Mouse (Mus musculus): Measurements from ENCODE around the gene Nap1l4. TPM values are rescaled to one million over a fixed set of nuclear protein-coding genes. Genes with fewer than 3 reads are reported as not detected.
"Not testable (repeated sequence)": the region's sequence is repeated elsewhere in the genome, so short reads cannot be mapped to it uniquely, and the experiment has no call there.

Nap1l4 gene
- total RNA-seq, 1 experiment: 123 TPM

DNA sequence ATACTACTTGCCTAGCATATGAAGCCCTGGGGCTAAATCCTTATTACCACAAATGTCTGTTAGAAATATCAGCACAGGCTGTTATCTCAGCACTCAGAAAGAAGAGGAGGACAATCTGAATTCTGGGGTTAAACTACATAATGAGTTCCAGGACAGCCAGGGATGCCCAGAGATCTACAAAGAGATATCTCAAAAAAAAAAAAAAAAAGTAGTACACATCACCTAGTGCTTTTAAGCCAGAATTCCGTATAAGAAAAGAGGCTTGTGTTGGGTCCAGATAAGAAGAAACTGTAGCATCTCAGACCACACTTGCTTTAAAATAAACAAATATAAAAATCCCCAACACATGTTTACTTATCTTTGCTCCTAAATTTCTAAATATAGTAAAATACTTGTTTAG, 10.2 kb downstream of the Nap1l4 start:
- Histone ChIP-seq H3K9ac (ENCODE audit: insufficient read depth, low read depth, low read length, poor library complexity, severe bottlenecking) (no peak overlapping the region), H3K36me3 (ENCODE audit: control insufficient read depth, insufficient read depth, low read length, poor library complexity, severe bottlenecking) (peaks cover 29% of the 10 kb centered on the region), H3K4me1 (ENCODE audit: control insufficient read depth in 2 of 2, insufficient read depth in 2 of 2, low read length in 2 of 2, poor library complexity in 1 of 2) (peaks cover 0 to 3% of the 10 kb centered on the region in 2 experiments; a peak in 1 of 4 replicates), H3K4me3 (ENCODE audit: insufficient read depth in 1 of 2, low read depth in 1 of 2, low read length in 2 of 2, poor library complexity in 1 of 2, severe bottlenecking in 1 of 2) (no peak overlapping the region), H3K9me3 (ENCODE audit: control insufficient read depth, insufficient read depth, low read depth, low read length) (no peaks in the 10 kb centered on the region), H3K27ac (ENCODE audit: insufficient read depth, low read depth, low read length, poor library complexity, severe bottlenecking) (no peak overlapping the region)
- TF ChIP-seq CHD2 (IDR thresholded peaks at IDR 0.05; ENCODE audit: low read depth, low read length) (no peak), ZC3H11A (IDR thresholded peaks at IDR 0.05; ENCODE audit: borderline replicate concordance, low read depth, low read length) (no peak), ZNF384 (IDR thresholded peaks at IDR 0.05; ENCODE audit: low read depth, low read length) (no peak), MAFK (IDR thresholded peaks at IDR 0.05; ENCODE audit: insufficient read depth, low read depth, low read length) (no peak)
- in situ Hi-C loops (cut with MboI; ENCODE audit: low sequenced_read_pairs in 2 of 2, unreplicated experiment in 2 of 2): no loop called here
- no peak for DNase-seq (ENCODE audit: low read depth, low spot score)

DNA sequence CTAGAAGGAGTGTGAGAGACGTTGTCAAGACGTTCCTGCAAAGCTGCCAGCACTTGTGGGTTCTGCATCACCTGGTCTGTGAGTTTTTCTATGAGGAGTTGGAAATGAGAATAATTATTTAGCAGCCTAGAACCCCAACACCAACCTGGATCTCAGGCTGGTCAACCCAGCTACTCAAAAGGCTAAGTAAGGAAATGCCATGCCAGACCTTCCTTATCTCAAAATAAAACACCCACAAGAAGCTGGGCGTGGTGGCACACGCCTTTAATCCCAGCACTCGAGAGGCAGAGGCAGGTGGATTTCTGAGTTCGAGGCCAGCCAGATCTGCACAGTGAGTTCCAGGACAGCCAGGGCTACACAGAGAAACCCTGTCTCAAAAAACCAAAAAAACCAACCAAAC, 10.7 kb downstream of the Nap1l4 start:
- H3K4me1 ChIP-seq (ENCODE audit: control insufficient read depth in 2 of 2, insufficient read depth in 2 of 2, low read length in 2 of 2, poor library complexity in 1 of 2); H3K9me3 ChIP-seq (ENCODE audit: control insufficient read depth, insufficient read depth, low read depth, low read length); in situ Hi-C loops (cut with MboI; ENCODE audit: low sequenced_read_pairs in 2 of 2, unreplicated experiment in 2 of 2); H3K4me3 ChIP-seq (ENCODE audit: insufficient read depth in 1 of 2, low read depth in 1 of 2, low read length in 2 of 2, poor library complexity in 1 of 2, severe bottlenecking in 1 of 2); DNase-seq (ENCODE audit: low read depth, low spot score); H3K9ac ChIP-seq (ENCODE audit: insufficient read depth, low read depth, low read length, poor library complexity, severe bottlenecking); H3K27ac ChIP-seq (ENCODE audit: insufficient read depth, low read depth, low read length, poor library complexity, severe bottlenecking): not testable (repeated sequence)
- peaks cover 33% of the 10 kb centered on the region for H3K36me3 ChIP-seq (ENCODE audit: control insufficient read depth, insufficient read depth, low read length, poor library complexity, severe bottlenecking)

- in situ Hi-C loops (cut with MboI; ENCODE audit: low sequenced_read_pairs in 2 of 2, unreplicated experiment in 2 of 2): no loop called here
- Histone ChIP-seq H3K4me1 (ENCODE audit: control insufficient read depth in 2 of 2, insufficient read depth in 2 of 2, low read length in 2 of 2, poor library complexity in 1 of 2) (peaks cover 0 to 2% of the 10 kb centered on the region in 2 experiments; a peak in 1 of 4 replicates), H3K27ac (ENCODE audit: insufficient read depth, low read depth, low read length, poor library complexity, severe bottlenecking) (no peak overlapping the region), H3K36me3 (ENCODE audit: control insufficient read depth, insufficient read depth, low read length, poor library complexity, severe bottlenecking) (peaks cover 43% of the 10 kb centered on the region), H3K9me3 (ENCODE audit: control insufficient read depth, insufficient read depth, low read depth, low read length) (no peaks in the 10 kb centered on the region), H3K4me3 (ENCODE audit: insufficient read depth in 1 of 2, low read depth in 1 of 2, low read length in 2 of 2, poor library complexity in 1 of 2, severe bottlenecking in 1 of 2) (no peak overlapping the region), H3K9ac (ENCODE audit: insufficient read depth, low read depth, low read length, poor library complexity, severe bottlenecking) (no peak overlapping the region)
- DNase-seq (ENCODE audit: low read depth, low spot score): no peak
- TF ChIP-seq HCFC1 (IDR thresholded peaks at IDR 0.05; ENCODE audit: borderline replicate concordance, insufficient read depth, low read length): no peak
- TF ChIP-seq CHD2 (IDR thresholded peaks at IDR 0.05; ENCODE audit: low read depth, low read length): no peak
- TF ChIP-seq ZNF384 (IDR thresholded peaks at IDR 0.05; ENCODE audit: low read depth, low read length): no peak
- no peak for TF ChIP-seq ZC3H11A (IDR thresholded peaks at IDR 0.05; ENCODE audit: borderline replicate concordance, low read depth, low read length)
- no peak for TF ChIP-seq MAFK (IDR thresholded peaks at IDR 0.05; ENCODE audit: insufficient read depth, low read depth, low read length)
Measured at GRCm38 (mm10) chr7:143536251-143536650, 12.7 kb downstream of the Nap1l4 start.

- Histone ChIP-seq H3K36me3 (ENCODE audit: control insufficient read depth, insufficient read depth, low read length, poor library complexity, severe bottlenecking) (peaks cover 45% of the 10 kb centered on the region), H3K9me3 (ENCODE audit: control insufficient read depth, insufficient read depth, low read depth, low read length) (no peaks in the 10 kb centered on the region), H3K4me3 (ENCODE audit: insufficient read depth in 1 of 2, low read depth in 1 of 2, low read length in 2 of 2, poor library complexity in 1 of 2, severe bottlenecking in 1 of 2) (no peak overlapping the region), H3K27ac (ENCODE audit: insufficient read depth, low read depth, low read length, poor library complexity, severe bottlenecking) (no peak overlapping the region), H3K4me1 (ENCODE audit: control insufficient read depth in 2 of 2, insufficient read depth in 2 of 2, low read length in 2 of 2, poor library complexity in 1 of 2) (no peaks in the 10 kb centered on the region), H3K9ac (ENCODE audit: insufficient read depth, low read depth, low read length, poor library complexity, severe bottlenecking) (no peak overlapping the region)
- TF ChIP-seq ZNF384 (IDR thresholded peaks at IDR 0.05; ENCODE audit: low read depth, low read length): no peak
- TF ChIP-seq CHD2 (IDR thresholded peaks at IDR 0.05; ENCODE audit: low read depth, low read length): no peak
- TF ChIP-seq HCFC1 (IDR thresholded peaks at IDR 0.05; ENCODE audit: borderline replicate concordance, insufficient read depth, low read length): no peak
- no peak for TF ChIP-seq MAFK (IDR thresholded peaks at IDR 0.05; ENCODE audit: insufficient read depth, low read depth, low read length)
- no peak for TF ChIP-seq ZC3H11A (IDR thresholded peaks at IDR 0.05; ENCODE audit: borderline replicate concordance, low read depth, low read length)
- DNase-seq (ENCODE audit: low read depth, low spot score): no peak
- in situ Hi-C loops (cut with MboI; ENCODE audit: low sequenced_read_pairs in 2 of 2, unreplicated experiment in 2 of 2): no loop called here
Measured at GRCm38 (mm10) chr7:143533284-143533683, 15.6 kb downstream of the Nap1l4 start.

- DNase-seq (ENCODE audit: low read depth, low spot score): no peak
- H3K36me3 ChIP-seq (ENCODE audit: control insufficient read depth, insufficient read depth, low read length, poor library complexity, severe bottlenecking): peaks cover 44% of the 10 kb centered on the region
- H3K27ac ChIP-seq (ENCODE audit: insufficient read depth, low read depth, low read length, poor library complexity, severe bottlenecking): no peak overlapping the region
- H3K9me3 ChIP-seq (ENCODE audit: control insufficient read depth, insufficient read depth, low read depth, low read length): no peaks in the 10 kb centered on the region
- in situ Hi-C loops (cut with MboI; ENCODE audit: low sequenced_read_pairs in 2 of 2, unreplicated experiment in 2 of 2): no loop called here
- no peaks in the 10 kb centered on the region for H3K4me1 ChIP-seq (ENCODE audit: control insufficient read depth in 2 of 2, insufficient read depth in 2 of 2, low read length in 2 of 2, poor library complexity in 1 of 2)
- no peak overlapping the region for H3K9ac ChIP-seq (ENCODE audit: insufficient read depth, low read depth, low read length, poor library complexity, severe bottlenecking)
- H3K4me3 ChIP-seq (ENCODE audit: insufficient read depth in 1 of 2, low read depth in 1 of 2, low read length in 2 of 2, poor library complexity in 1 of 2, severe bottlenecking in 1 of 2): no peak overlapping the region
- no peak for TF ChIP-seq HCFC1 (IDR thresholded peaks at IDR 0.05; ENCODE audit: borderline replicate concordance, insufficient read depth, low read length)
- no peak for TF ChIP-seq ZNF384 (IDR thresholded peaks at IDR 0.05; ENCODE audit: low read depth, low read length)
- no peak for TF ChIP-seq ZC3H11A (IDR thresholded peaks at IDR 0.05; ENCODE audit: borderline replicate concordance, low read depth, low read length)
- no peak for TF ChIP-seq CHD2 (IDR thresholded peaks at IDR 0.05; ENCODE audit: low read depth, low read length)
- TF ChIP-seq MAFK (IDR thresholded peaks at IDR 0.05; ENCODE audit: insufficient read depth, low read depth, low read length): no peak
Measured at GRCm38 (mm10) chr7:143532410-143532809, 16.5 kb downstream of the Nap1l4 start.
